ENCODE assay signal across 8 mouse cellular contexts in the genomic region with DNA sequence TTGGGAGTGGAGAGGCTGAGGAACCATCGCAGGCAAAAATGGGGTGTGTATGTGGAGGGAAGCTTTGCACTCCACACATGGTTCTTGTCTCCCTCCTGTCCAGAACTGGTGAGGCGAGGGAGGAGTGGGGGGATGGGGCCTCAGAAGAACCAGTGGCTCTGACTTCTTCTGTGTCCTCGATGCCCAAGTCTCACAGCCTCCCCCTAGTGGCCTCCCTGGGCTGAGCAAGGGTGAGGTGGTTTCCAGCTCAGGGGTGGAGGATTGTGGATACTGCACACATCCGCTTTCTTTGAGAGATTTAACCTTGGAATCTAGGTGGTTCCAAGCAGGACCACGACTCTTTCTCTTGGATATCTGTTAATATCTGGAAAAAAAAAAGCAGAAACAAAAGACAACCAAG. TPM values are rescaled to one million over a fixed set of nuclear protein-coding genes. Genes with fewer than 3 reads are reported as not detected.
DNase-seq lines count a peak whose midpoint lies in the region; ATAC-seq and TF ChIP-seq lines count a peak whose summit lies in the region.

No protein-coding gene starts in this region.

- WGBS in heart, embryonic 10.5 days = 33% methylated on average over 5 of the region's 5 CpGs

- ATAC-seq in megakaryocyte, adult 5-6 weeks (ENCODE audit: poor library complexity, severe bottlenecking) = peak; percentile 81

- intact Hi-C loops in gastrocnemius, adult 2 months (cut with DNase I) = no loop called here

- DNase-seq in heart, adult 18-20 months = peak; percentile 26 to 53
- no peak for DNase-seq in heart, embryonic 10.5 days (ENCODE audit: low spot score)
- DNase-seq in c-Kit-positive CD71-positive TER-119-negative erythroid progenitor cells, embryonic 14.5 days (ENCODE audit: low read depth) = peak; percentile 10
- peak; percentile 64 for DNase-seq in gastrocnemius, adult 2 months
- peak; percentile 46 to 54 for DNase-seq in layer of hippocampus, adult 8-10 months (ENCODE audit: low spot score in 2 of 2)
- DNase-seq in spleen, postnatal 4 days (ENCODE audit: low spot score in 2 of 2) = peak; percentile 25 to 74

- no peaks in the 10 kb centered on the region for H3K36me3 ChIP-seq in heart, embryonic 10.5 days
- H3K36me3 ChIP-seq in E14TG2a.4 (ENCODE audit: insufficient read depth, low read length) = no peaks in the 10 kb centered on the region

- 0 out of 2 replicates have a peak, but pooled peaks cover 6% of the 10 kb centered on the region for H3K27me3 ChIP-seq in heart, embryonic 10.5 days (ENCODE audit: insufficient read depth, poor library complexity, severe bottlenecking)
- peaks cover 11% of the 10 kb centered on the region for H3K27me3 ChIP-seq in E14TG2a.4 (ENCODE audit: insufficient read depth, low read length)

- no peak overlapping the region for H3K4me3 ChIP-seq in heart, embryonic 10.5 days
- no peak overlapping the region for H3K4me3 ChIP-seq in E14TG2a.4 (replicated peaks; ENCODE audit: low read length)
- H3K4me3 ChIP-seq in gastrocnemius, adult 2 months = no peak overlapping the region

- no peaks in the 10 kb centered on the region for H3K9me3 ChIP-seq in heart, embryonic 10.5 days
- H3K9me3 ChIP-seq in E14TG2a.4 (ENCODE audit: low read length) = no peaks in the 10 kb centered on the region

- no peak overlapping the region for H3K27ac ChIP-seq in heart, embryonic 10.5 days
- H3K27ac ChIP-seq in gastrocnemius, adult 2 months = no peak overlapping the region

- peak; percentile 78 for TF ChIP-seq CTCF in E14TG2a.4 (conservative IDR thresholded peaks at IDR 0.05; ENCODE audit: low read length)
- TF ChIP-seq CTCF in gastrocnemius, adult 2 months (IDR thresholded peaks at IDR 0.05) = peak; percentile 70

- H3K4me1 ChIP-seq in heart, embryonic 10.5 days = peaks cover 13% of the 10 kb centered on the region
- H3K4me1 ChIP-seq in E14TG2a.4 (replicated peaks; ENCODE audit: low read depth, low read length) = peaks cover 19% of the 10 kb centered on the region

RNA-seq across cellular contexts. Expression of a gene that starts 44.5 kb away (rescaled TPM):
- total RNA-seq in heart, adult 18-20 months (2021) = not detected
- polyA plus RNA-seq in heart, embryonic 10.5 days (2016; fragmentation: Nextera tagmentation; extraction: Ambion mirVana) = not detected in 2 replicates
- total RNA-seq in gastrocnemius, adult 2 months (2021) = not detected
- not detected for total RNA-seq in layer of hippocampus, adult 8-10 months (2022)
- total RNA-seq in megakaryocyte, adult 5-6 weeks (2015) = not detected in 2 replicates
- 0.45 TPM in 1 of 2 replicates, not detected in the other for total RNA-seq in megakaryocyte, adult 5-6 weeks (2017)
